Mouse (Mus musculus): ENCODE measurements around the gene Dab1.

DNA sequence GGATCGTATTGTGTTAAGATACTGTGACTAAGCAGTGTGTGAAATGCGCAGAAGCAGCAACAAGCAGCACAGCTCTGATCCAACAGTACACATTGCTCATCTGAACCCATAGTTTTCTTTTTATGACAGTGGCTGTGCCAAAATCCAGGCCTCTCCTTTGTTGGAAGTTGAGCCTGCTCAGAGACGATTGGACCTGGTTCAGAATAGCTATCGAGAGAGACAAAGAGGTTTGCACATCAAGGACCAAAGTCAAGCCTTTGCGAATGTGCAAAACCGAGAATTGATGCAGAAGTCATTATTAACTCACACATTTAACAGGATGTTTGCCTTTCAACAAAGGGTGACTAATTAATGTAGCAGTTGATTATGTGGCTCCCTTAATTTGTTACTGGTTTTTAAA is 1032.6 kb downstream of the Dab1 start:
- no peak for TF ChIP-seq CTCF (IDR thresholded peaks at IDR 0.05; ENCODE audit: control insufficient read depth, insufficient read depth, insufficient read length)
- no peak for TF ChIP-seq CEBPB (IDR thresholded peaks at IDR 0.05; ENCODE audit: low read depth)
- no peak for TF ChIP-seq MYOG (IDR thresholded peaks at IDR 0.05; ENCODE audit: control insufficient read depth, extremely low read depth, insufficient read length)
- no peak for TF ChIP-seq MAX (IDR thresholded peaks at IDR 0.05)
- no peak for TF ChIP-seq MYOD1 (IDR thresholded peaks at IDR 0.05; ENCODE audit: control insufficient read depth, insufficient read length, low read depth)
- TF ChIP-seq FOSL1 (IDR thresholded peaks at IDR 0.05; ENCODE audit: insufficient read depth, low read length, poor library complexity, severe bottlenecking) = no peak
- no peak for TF ChIP-seq USF1 (IDR thresholded peaks at IDR 0.05; ENCODE audit: low read depth)
